Mouse (Mus musculus) adrenal gland, postnatal 14 days (tissue): ENCODE measurements around the gene Kdelr1. TPM values are rescaled to one million over a fixed set of nuclear protein-coding genes. Genes with fewer than 3 reads are reported as not detected.
"Not testable (repeated sequence)": the region's sequence is repeated elsewhere in the genome, so short reads cannot be mapped to it uniquely, and the experiment has no call there.

Source experiments
- DNase-seq: peaks from one replicate; pipeline ENCODE4 v3.0.0; 2021; ENCODE audit warnings: mixed read lengths
- total RNA-seq: library from RNA; stranded (reverse); gene quantifications from 2 replicates; pipeline ENCODE4 v1.2.3, GENCODE M21; 2021

Kdelr1 gene
- total RNA-seq, 1 experiment from 2014 or later, result 135 TPM

GRCm38 (mm10) chr7:45869787-45870186 lies 2.8 kb upstream of the Kdelr1 start:
- peak; percentile 59 for DNase-seq

GRCm38 (mm10) chr7:45870282-45871058 lies 2.1 kb upstream of the Kdelr1 start:
- no peak for DNase-seq

GRCm38 (mm10) chr7:45873061-45873947 lies 732 bp downstream of the Kdelr1 start:
- peak; percentile 82 for DNase-seq

- DNase-seq, result no peak
Observed at GRCm38 (mm10) chr7:45876895-45877294, 4.3 kb downstream of the Kdelr1 start.

- not testable (repeated sequence) for DNase-seq
Observed at GRCm38 (mm10) chr7:45878278-45878677, 5.7 kb downstream of the Kdelr1 start, which contains the start of gene Grin2d. TSS of gene Grin2d (minus strand) at chr7:45878378.

GRCm38 (mm10) chr7:45880531-45880930 lies 8.0 kb downstream of the Kdelr1 start:
- no peak for DNase-seq

- DNase-seq, result no peak
Observed at GRCm38 (mm10) chr7:45881011-45881410, 8.4 kb downstream of the Kdelr1 start.

GRCm38 (mm10) chr7:45887246-45887645 lies 14.7 kb downstream of the Kdelr1 start:
- no peak for DNase-seq

GRCm38 (mm10) chr7:45892651-45893050 lies 20.1 kb downstream of the Kdelr1 start:
- no peak for DNase-seq

- no peak for DNase-seq
Observed at GRCm38 (mm10) chr7:45895931-45896516, 23.5 kb downstream of the Kdelr1 start.

- peak; percentile 97 for DNase-seq
Observed at GRCm38 (mm10) chr7:45896517-45897257, 24.1 kb downstream of the Kdelr1 start, which contains the start of the genes Syngr4 and Tmem143. TSS of gene Syngr4 (minus strand) at chr7:45896714. TSS of gene Tmem143 (plus strand) at chr7:45896941.

- DNase-seq, result peak; percentile 71
Observed at GRCm38 (mm10) chr7:45897258-45897757, 24.7 kb downstream of the Kdelr1 start.

- peak; percentile 27 for DNase-seq
Observed at GRCm38 (mm10) chr7:45898125-45898524, 25.6 kb downstream of the Kdelr1 start.

GRCm38 (mm10) chr7:45901562-45901961 lies 29.0 kb downstream of the Kdelr1 start:
- DNase-seq, result peak; percentile 70

- DNase-seq, result no peak
Observed at GRCm38 (mm10) chr7:45902481-45903002, 30.0 kb downstream of the Kdelr1 start.

- DNase-seq, result no peak
Observed at GRCm38 (mm10) chr7:45906622-45907021, 34.0 kb downstream of the Kdelr1 start.

- DNase-seq, result no peak
Observed at GRCm38 (mm10) chr7:45908384-45908783, 35.8 kb downstream of the Kdelr1 start.

GRCm38 (mm10) chr7:45909145-45909544 lies 36.6 kb downstream of the Kdelr1 start:
- no peak for DNase-seq

GRCm38 (mm10) chr7:45914067-45914466 lies 41.5 kb downstream of the Kdelr1 start:
- no peak for DNase-seq

GRCm38 (mm10) chr7:45915011-45915410 lies 42.4 kb downstream of the Kdelr1 start:
- peak; percentile 49 for DNase-seq
